Mouse (Mus musculus) lung, embryonic 14.5 days (tissue): ENCODE data around the gene Mad1l1. TPM values are rescaled to one million over a fixed set of nuclear protein-coding genes. Genes with fewer than 3 reads are reported as not detected.

Experiments used
- ATAC-seq: fragments of 200-750 bp; cut with Nextera tagmentation; 2 replicates; pipeline ENCODE4 v1.8.0; 2017; ENCODE audit warnings: mild to moderate bottlenecking, moderate TSS enrichment, moderate library complexity; ENCODE audit not compliant: insufficient read depth
- DNase-seq: peaks from one replicate; pipeline ENCODE4 v3.0.0-alpha.2; 2015
- H3K27ac ChIP-seq: fragments of 300-500 bp; sonication (generic); 2 replicates; pipeline ENCODE4 v1.5.1; 2014; ENCODE audit warnings: low read depth, mild to moderate bottlenecking, moderate library complexity
- H3K27me3 ChIP-seq: fragments of 300-500 bp; sonication (generic); 2 replicates; pipeline ENCODE4 v1.6.1; 2014; ENCODE audit warnings: low read length, control low read depth; ENCODE audit not compliant: insufficient read depth
- H3K36me3 ChIP-seq: fragments of 300-500 bp; sonication (generic); 2 replicates; pipeline ENCODE4 v1.6.1; 2014; ENCODE audit warnings: control low read depth; ENCODE audit not compliant: insufficient read depth
- H3K4me1 ChIP-seq: fragments of 300-500 bp; sonication (generic); 2 replicates; pipeline ENCODE4 v1.6.1; 2014; ENCODE audit warnings: antibody characterized with exemption, control low read depth; ENCODE audit not compliant: insufficient read depth
- H3K4me2 ChIP-seq: fragments of 300-500 bp; sonication (generic); 2 replicates; pipeline ENCODE4 v1.6.1; 2014; ENCODE audit warnings: mild to moderate bottlenecking
- H3K4me3 ChIP-seq: fragments of 300-500 bp; sonication (generic); 2 replicates; pipeline ENCODE4 v1.5.1; 2014; ENCODE audit warnings: low read depth, low read length
- H3K9ac ChIP-seq: fragments of 300-500 bp; sonication (generic); 2 replicates; pipeline ENCODE4 v1.6.1; 2014
- H3K9me3 ChIP-seq: fragments of 300-500 bp; sonication (generic); 2 replicates; pipeline ENCODE4 v1.6.1; 2016; ENCODE audit warnings: low read depth, low read length, control low read depth
- CTCF ChIP-seq: IDR thresholded peaks from 2 replicates; pipeline ENCODE4 v1.5.1; 2016; ENCODE audit warnings: antibody characterized with exemption, low read depth
- WGBS: fragments of 180-500 bp; shearing (Covaris S2); extraction: QIAGEN DNeasy Blood & Tissue Kit; methylation state at CpG from one replicate; pipeline ENCODE4 v1.1.7; 2014; 5-methylcytosine and 5-hydroxymethylcytosine counted together
- polyA plus RNA-seq: library from polyadenylated mRNA; unstranded; fragments of >200 nt; fragmentation: Nextera tagmentation; extraction: Ambion mirVana; gene quantifications from 2 replicates; pipeline ENCODE4 v1.2.1, GENCODE M21; 2014

Mad1l1 gene
- polyA plus RNA-seq, 1 experiment from 2014 or later, result 61.6 TPM

DNA sequence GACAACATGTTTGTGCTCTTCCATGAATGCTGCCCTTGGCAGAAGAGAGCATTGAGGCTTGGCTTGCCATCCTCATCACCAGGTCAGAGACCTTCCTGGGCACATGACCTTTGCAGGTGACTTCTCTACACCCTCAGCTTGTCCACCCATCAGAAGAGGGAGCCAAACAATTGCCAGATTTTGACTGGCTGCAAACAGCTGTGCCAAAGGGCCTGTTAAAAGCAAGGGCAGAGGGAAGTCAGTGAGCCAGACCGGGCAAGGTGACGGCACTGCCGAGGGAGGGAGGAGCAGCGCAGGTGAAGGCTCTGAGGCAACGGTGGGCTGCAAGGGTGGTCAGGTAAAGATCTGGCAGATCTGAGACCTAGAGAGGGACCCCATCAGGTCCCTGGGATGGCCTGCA, 141.3 kb downstream of the Mad1l1 start:
- H3K4me1 ChIP-seq, result no peaks in the 10 kb centered on the region
- ATAC-seq (no peak), DNase-seq (no peak)
- no peak for TF ChIP-seq CTCF
- WGBS, result 85% methylated on average over 5 of the region's 5 CpGs
- H3K4me2 ChIP-seq, result no peak overlapping the region
- no peak overlapping the region for H3K27ac ChIP-seq
- no peaks in the 10 kb centered on the region for H3K9me3 ChIP-seq
- H3K36me3 ChIP-seq, result no peaks in the 10 kb centered on the region
- no peaks in the 10 kb centered on the region for H3K27me3 ChIP-seq
- no peak overlapping the region for H3K4me3 ChIP-seq
- no peak overlapping the region for H3K9ac ChIP-seq

DNA sequence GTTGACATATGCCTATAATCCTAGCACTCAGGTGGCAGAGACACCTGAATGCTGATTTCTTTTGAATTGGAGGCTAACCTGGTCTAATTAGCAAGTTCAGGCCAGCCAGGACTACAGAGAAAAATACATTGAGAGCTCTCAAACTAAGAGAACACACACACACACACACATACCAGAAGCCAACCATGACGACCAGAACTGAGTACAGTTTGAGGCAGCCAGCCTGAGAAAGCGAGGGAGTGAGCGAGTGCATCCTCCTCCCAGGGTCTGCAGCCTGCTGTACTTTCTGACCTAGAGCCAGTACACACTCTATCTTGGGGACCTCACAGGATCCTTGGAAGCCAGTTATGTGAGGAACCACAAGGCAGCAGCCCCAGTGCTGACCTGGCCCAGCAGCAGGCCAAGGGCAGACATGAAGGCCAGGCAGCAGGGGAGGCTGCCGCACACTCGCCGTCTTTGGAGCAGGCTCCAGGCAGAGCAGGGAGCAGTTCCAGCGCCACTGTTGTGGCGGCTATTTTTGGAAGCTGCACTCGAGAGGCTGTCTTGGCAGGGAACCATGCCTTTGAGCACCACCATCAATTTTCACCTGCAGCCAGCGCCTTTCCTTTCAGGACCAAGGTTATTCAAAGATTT, 143.2 kb downstream of the Mad1l1 start:
- no peak for ATAC-seq
- no peak overlapping the region for H3K4me2 ChIP-seq
- no peak overlapping the region for H3K4me3 ChIP-seq
- H3K27ac ChIP-seq, result peak overlapping the region; percentile 58; the same call in 1 of the 2 replicates
- H3K4me1 ChIP-seq, result no peaks in the 10 kb centered on the region
- TF ChIP-seq CTCF, result no peak
- no peak overlapping the region for H3K9ac ChIP-seq
- no peaks in the 10 kb centered on the region for H3K9me3 ChIP-seq
- DNase-seq, result peak; percentile 31
- no peaks in the 10 kb centered on the region for H3K27me3 ChIP-seq
- no peaks in the 10 kb centered on the region for H3K36me3 ChIP-seq
- 54% methylated on average over 10 of the region's 10 CpGs for WGBS

DNA sequence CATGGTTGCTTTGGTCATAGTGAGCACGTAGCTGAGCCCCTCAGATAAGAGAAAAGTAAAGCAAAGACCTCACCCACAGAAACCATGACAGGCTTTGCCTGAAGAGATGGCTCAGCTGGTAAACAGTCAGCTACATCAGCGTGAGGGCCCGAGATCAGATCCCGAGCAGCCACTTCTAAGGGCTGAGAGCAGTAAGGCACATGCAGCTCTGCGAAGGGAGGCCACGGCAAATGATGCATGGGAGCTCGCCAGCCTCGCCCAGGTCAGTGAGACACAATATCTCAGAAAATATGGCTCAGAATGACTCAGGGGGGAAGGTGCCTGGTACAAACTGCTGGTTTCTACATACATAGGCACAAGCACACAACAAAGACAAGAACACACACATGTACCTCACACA, 143.8 kb downstream of the Mad1l1 start:
- TF ChIP-seq CTCF, result no peak

DNA sequence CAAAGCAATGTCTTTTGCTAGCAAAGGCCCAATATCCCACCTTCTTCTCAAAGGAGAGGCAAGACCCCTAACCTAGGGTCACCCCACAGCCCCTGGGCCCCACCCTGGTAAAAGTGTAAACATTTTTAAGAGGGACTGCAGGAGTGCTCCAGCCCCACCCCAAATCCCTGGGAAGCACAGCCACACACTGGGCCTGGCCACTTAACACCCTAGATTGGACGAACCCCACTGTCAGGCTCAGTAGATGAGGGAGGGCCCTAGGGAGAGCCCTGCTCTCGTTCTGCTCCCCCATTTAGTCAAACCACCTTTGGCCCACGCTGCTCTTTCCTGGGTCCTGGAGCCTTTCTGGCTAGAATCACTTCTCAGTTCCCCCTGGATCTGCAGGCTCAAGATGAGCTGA, 145.0 kb downstream of the Mad1l1 start:
- H3K9ac ChIP-seq, result no peak overlapping the region
- WGBS, result 54% methylated on average over 3 of the region's 3 CpGs
- no peak overlapping the region for H3K4me3 ChIP-seq
- no peak overlapping the region for H3K27ac ChIP-seq
- DNase-seq, result no peak
- H3K4me2 ChIP-seq, result no peak overlapping the region
- no peaks in the 10 kb centered on the region for H3K4me1 ChIP-seq
- ATAC-seq, result no peak
- H3K27me3 ChIP-seq, result no peaks in the 10 kb centered on the region
- no peaks in the 10 kb centered on the region for H3K9me3 ChIP-seq
- H3K36me3 ChIP-seq, result no peaks in the 10 kb centered on the region
- TF ChIP-seq CTCF, result no peak

More for the DNA sequence above, 143.8 kb downstream of the Mad1l1 start:
- Histone ChIP-seq H3K9ac (no peak overlapping the region), H3K4me2 (no peak overlapping the region), H3K4me3 (no peak overlapping the region), H3K27ac (no peak overlapping the region), H3K4me1 (no peaks in the 10 kb centered on the region), H3K36me3 (no peaks in the 10 kb centered on the region), H3K9me3 (no peaks in the 10 kb centered on the region), H3K27me3 (no peaks in the 10 kb centered on the region)
- DNase-seq, result no peak
- WGBS, result 78% methylated on average over 8 of the region's 8 CpGs
- no peak for ATAC-seq

DNA sequence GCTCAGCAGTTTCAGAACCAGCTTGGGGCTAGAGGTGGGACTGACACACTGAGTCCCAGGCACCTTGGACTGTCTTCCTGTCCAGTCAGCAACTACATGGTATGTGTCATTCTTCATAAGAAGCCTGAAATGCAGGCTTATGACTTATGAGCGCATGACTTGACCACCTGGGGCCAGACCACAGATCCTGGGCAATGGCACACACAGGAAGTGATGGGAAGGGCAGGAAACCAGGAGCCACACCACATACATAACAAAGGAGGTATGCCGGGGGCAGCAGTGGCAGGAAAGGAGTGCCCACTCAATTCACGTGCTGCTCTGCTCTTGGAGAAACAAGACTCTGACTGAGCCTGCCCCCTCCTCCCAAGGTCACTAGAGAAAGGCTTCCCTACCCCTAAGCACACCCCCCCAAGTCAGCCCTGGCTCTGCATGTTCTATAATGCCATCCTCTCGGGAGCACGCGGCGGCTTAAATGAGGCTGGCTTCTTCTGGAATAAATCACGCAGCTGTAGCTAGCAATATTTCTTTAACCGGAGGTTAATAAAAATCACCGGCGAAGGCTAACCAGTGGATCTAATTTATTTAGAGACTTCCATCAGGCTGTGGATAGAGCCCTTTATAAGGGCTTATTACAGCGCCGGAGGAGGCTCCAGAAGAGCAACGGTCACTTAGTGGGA, 146.4 kb downstream of the Mad1l1 start:
- Histone ChIP-seq H3K27me3 (no peaks in the 10 kb centered on the region), H3K4me1 (no peaks in the 10 kb centered on the region), H3K4me2 (no peak overlapping the region), H3K27ac (no peak overlapping the region), H3K9ac (no peak overlapping the region), H3K36me3 (no peaks in the 10 kb centered on the region), H3K9me3 (no peaks in the 10 kb centered on the region), H3K4me3 (no peak overlapping the region)
- TF ChIP-seq CTCF, result no peak
- WGBS, result 83% methylated on average over 14 of the region's 14 CpGs
- DNase-seq (no peak), ATAC-seq (no peak)

DNA sequence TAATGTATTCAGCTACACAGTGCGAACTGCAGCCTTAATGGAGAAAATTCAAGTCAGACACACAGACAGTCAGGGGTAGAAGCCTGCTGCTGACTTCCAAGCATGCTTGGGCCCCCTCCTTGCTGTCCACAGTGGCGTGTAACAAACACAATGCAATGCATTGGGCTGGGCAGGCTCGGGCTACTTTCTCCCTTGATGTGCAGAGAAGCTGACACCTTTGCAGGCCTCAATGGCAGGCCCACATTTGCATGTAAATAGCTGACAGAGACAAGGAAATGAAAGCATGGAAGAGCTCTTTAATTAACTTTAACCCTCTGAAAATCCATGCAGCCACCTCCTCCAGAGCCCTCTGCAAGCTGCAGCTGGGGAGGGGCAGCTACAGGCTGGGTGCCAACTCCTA, 147.3 kb downstream of the Mad1l1 start:
- no peaks in the 10 kb centered on the region for H3K36me3 ChIP-seq
- no peaks in the 10 kb centered on the region for H3K27me3 ChIP-seq
- H3K9ac ChIP-seq, result no peak overlapping the region
- no peak overlapping the region for H3K4me2 ChIP-seq
- 60% methylated on average over 3 of the region's 3 CpGs for WGBS
- H3K9me3 ChIP-seq, result no peaks in the 10 kb centered on the region
- H3K27ac ChIP-seq, result no peak overlapping the region
- no peak for ATAC-seq
- no peak for DNase-seq
- H3K4me3 ChIP-seq, result no peak overlapping the region
- no peak for TF ChIP-seq CTCF
- H3K4me1 ChIP-seq, result no peaks in the 10 kb centered on the region

DNA sequence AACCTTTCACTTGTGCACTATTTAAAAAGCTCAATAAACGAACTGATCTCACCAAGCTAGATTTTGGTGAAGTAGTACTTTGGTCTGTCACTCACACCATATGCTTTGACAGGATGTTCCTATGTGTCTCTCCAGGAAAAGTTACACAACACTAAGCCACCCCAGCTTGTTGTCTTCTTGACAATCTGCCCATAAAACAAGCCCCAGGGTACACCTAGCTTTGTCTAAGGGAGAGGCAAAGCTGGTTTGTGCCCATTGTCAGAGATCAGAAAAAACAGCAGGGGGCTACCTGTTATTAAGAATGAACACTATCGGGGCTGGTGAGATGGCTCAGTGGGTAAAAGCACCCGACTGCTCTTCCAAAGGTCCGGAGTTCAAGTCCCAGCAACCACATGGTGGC, 148.2 kb downstream of the Mad1l1 start:
- no peak for TF ChIP-seq CTCF
- no peaks in the 10 kb centered on the region for H3K9me3 ChIP-seq
- H3K27me3 ChIP-seq, result no peaks in the 10 kb centered on the region
- WGBS, result 78% methylated on average over 4 of the region's 4 CpGs
- H3K4me2 ChIP-seq, result no peak overlapping the region
- DNase-seq, result no peak
- no peak overlapping the region for H3K27ac ChIP-seq
- no peaks in the 10 kb centered on the region for H3K36me3 ChIP-seq
- H3K4me3 ChIP-seq, result no peak overlapping the region
- no peak overlapping the region for H3K9ac ChIP-seq
- ATAC-seq, result no peak
- no peaks in the 10 kb centered on the region for H3K4me1 ChIP-seq
